Mouse (Mus musculus) embryonic facial prominence, embryonic 15.5 days (tissue): ENCODE data around the gene Cln6. TPM values are rescaled to one million over a fixed set of nuclear protein-coding genes. Genes with fewer than 3 reads are reported as not detected.

Experiments used
- polyA plus RNA-seq: library from polyadenylated mRNA; unstranded; fragments of >200 nt; fragmentation: Nextera tagmentation; extraction: Ambion mirVana; gene quantifications from 2 replicates; pipeline ENCODE4 v1.2.1, GENCODE M21; 2015

Cln6 gene
- polyA plus RNA-seq, 1 experiment from 2014 or later: 27.1 TPM

Other genes with a start within 250 kb of the Cln6 start
- gene Itga11, start 161.0 kb upstream of the Cln6 start, polyA plus RNA-seq: 6.1 and 7.9 TPM in 2 replicates
- gene Fem1b, start 26.9 kb upstream of the Cln6 start, polyA plus RNA-seq: 17.7 and 18.1 TPM in 2 replicates
- 13.3 and 16.6 TPM in 2 replicates for gene Calml4, start 19.3 kb downstream of the Cln6 start, polyA plus RNA-seq
- 54.4 and 61.9 TPM in 2 replicates for gene Pias1, start 149.1 kb downstream of the Cln6 start, polyA plus RNA-seq